Mouse (Mus musculus): ENCODE measurements around the gene Leng8.

- TF ChIP-seq ZNF384 (IDR thresholded peaks at IDR 0.05; ENCODE audit: low read depth, low read length) (no peak), MAFK (IDR thresholded peaks at IDR 0.05; ENCODE audit: insufficient read depth, low read depth, low read length) (no peak), CHD2 (IDR thresholded peaks at IDR 0.05; ENCODE audit: low read depth, low read length) (no peak), ZC3H11A (IDR thresholded peaks at IDR 0.05; ENCODE audit: borderline replicate concordance, low read depth, low read length) (no peak), HCFC1 (IDR thresholded peaks at IDR 0.05; ENCODE audit: borderline replicate concordance, insufficient read depth, low read length) (no peak)
Observed at GRCm38 (mm10) chr7:4165286-4165685, 28.4 kb downstream of the Leng8 start.

All from ES-E14 (cell line).